ENCODE assay signal across 8 mouse cellular contexts in genomic region chr14:103898689-103899088, GRCm38 (mm10). TPM values are rescaled to one million over a fixed set of nuclear protein-coding genes. Genes with fewer than 3 reads are reported as not detected.
DNase-seq lines count a peak whose midpoint lies in the region; ATAC-seq and TF ChIP-seq lines count a peak whose summit lies in the region.

No protein-coding gene starts in this region.

- no peak for TF ChIP-seq CTCF in hindbrain, postnatal 0 days (IDR thresholded peaks at IDR 0.05; ENCODE audit: low read depth)

- no peak for ATAC-seq in embryonic facial prominence, embryonic 13.5 days (ENCODE audit: insufficient number of reproducible peaks, insufficient read depth, low FRiP score, low TSS enrichment, low read depth)
- peak; percentile 75 for ATAC-seq in hindbrain, postnatal 0 days
- ATAC-seq in megakaryocyte progenitor cell, adult 5-6 weeks (replicated peaks; ENCODE audit: poor library complexity): peak; percentile 98

- no peak overlapping the region for H3K27ac ChIP-seq in embryonic facial prominence, embryonic 13.5 days
- peak overlapping the region; percentile 79 for H3K27ac ChIP-seq in hindbrain, postnatal 0 days

- whole genome bisulfite sequencing in embryonic facial prominence, embryonic 13.5 days: 18% methylated on average over 9 of the region's 9 CpGs
- 7% methylated on average over 9 of the region's 9 CpGs for WGBS in hindbrain, postnatal 0 days

- H3K9me3 ChIP-seq in embryonic facial prominence, embryonic 13.5 days: no peaks in the 10 kb centered on the region
- H3K9me3 ChIP-seq in hindbrain, postnatal 0 days (ENCODE audit: low read length): no peaks in the 10 kb centered on the region

- H3K9ac ChIP-seq in embryonic facial prominence, embryonic 13.5 days: peak overlapping the region; percentile 55; the same call in 1 of the 2 replicates
- H3K9ac ChIP-seq in hindbrain, postnatal 0 days (replicated peaks; ENCODE audit: low read length): peak overlapping the region; percentile 43

- peaks cover 7% of the 10 kb centered on the region for H3K27me3 ChIP-seq in embryonic facial prominence, embryonic 13.5 days
- H3K27me3 ChIP-seq in hindbrain, postnatal 0 days (ENCODE audit: insufficient read depth, low read length): no peaks in the 10 kb centered on the region

- DNase-seq in layer of hippocampus, postnatal 10 days (ENCODE audit: low spot score in 2 of 2): peak; percentile 11 to 20
- no peak for DNase-seq in layer of hippocampus, adult 9-10 months (ENCODE audit: low spot score)
- DNase-seq in hindbrain, postnatal 0 days (ENCODE audit: low spot score): peak; percentile 47
- DNase-seq in thymus, adult 18-20 months: no peak
- no peak for DNase-seq in urinary bladder, postnatal 25 days (ENCODE audit: low spot score)
- no peak for DNase-seq in thymus, postnatal 14 days

- H3K4me2 ChIP-seq in embryonic facial prominence, embryonic 13.5 days: peak overlapping the region; percentile 60
- H3K4me2 ChIP-seq in hindbrain, postnatal 0 days (ENCODE audit: low read depth, low read length): peak overlapping the region; percentile 67

- H3K4me1 ChIP-seq in embryonic facial prominence, embryonic 13.5 days: peaks cover 9% of the 10 kb centered on the region; the same call in 1 of the 2 replicates
- no peaks in the 10 kb centered on the region for H3K4me1 ChIP-seq in hindbrain, postnatal 0 days (ENCODE audit: insufficient read depth, low read length)

- peak overlapping the region; percentile 34 for H3K4me3 ChIP-seq in embryonic facial prominence, embryonic 13.5 days
- peak overlapping the region; percentile 35 for H3K4me3 ChIP-seq in hindbrain, postnatal 0 days (ENCODE audit: low read length)

- no peaks in the 10 kb centered on the region for H3K36me3 ChIP-seq in embryonic facial prominence, embryonic 13.5 days
- H3K36me3 ChIP-seq in hindbrain, postnatal 0 days (ENCODE audit: insufficient read depth, low read length): no peaks in the 10 kb centered on the region

RNA-seq across cellular contexts. Expression of gene Ednrb, which starts 54.5 kb away (rescaled TPM):
- 100 to 1,000 TPM; 134 to 138 TPM for total RNA-seq in layer of hippocampus, postnatal 10 days (2021)
- polyA plus RNA-seq in embryonic facial prominence, embryonic 13.5 days (2015; fragmentation: Nextera tagmentation; extraction: Ambion mirVana): 21.3 and 24.2 TPM in 2 replicates
- 199 and 221 TPM in 2 replicates for total RNA-seq in hindbrain, postnatal 0 days (2014; rRNA removed)
- polyA plus RNA-seq in hindbrain, postnatal 0 days (2015; fragmentation: Nextera tagmentation; extraction: Ambion mirVana): 208 and 232 TPM in 2 replicates
- 0.20 and 0.71 TPM in 2 replicates for total RNA-seq in megakaryocyte progenitor cell, adult 5-6 weeks (2015)
- 0.30 TPM in 1 of 2 replicates, not detected in the other for total RNA-seq in megakaryocyte progenitor cell, adult 5-6 weeks (2017)

Comparison
In these comparisons a context has a peak if more than half of its experiments do, and no peak if none do; other contexts are left out.
1. DNase-seq: peak in layer of hippocampus, postnatal 10 days (2 of 2) and hindbrain, postnatal 0 days (single experiment); none in layer of hippocampus, adult 9-10 months (single experiment), thymus, adult 18-20 months (0 of 2), urinary bladder, postnatal 25 days (single experiment) and thymus, postnatal 14 days (single experiment).
2. RNA of gene Ednrb, which starts 54.5 kb away (total RNA-seq): 199 to 221 TPM in hindbrain, postnatal 0 days and 134 to 138 TPM in layer of hippocampus, postnatal 10 days; 0.20 to 0.71 TPM in megakaryocyte progenitor cell, adult 5-6 weeks; every median in the first group is over 10 times any median in the second.